Mouse (Mus musculus) embryo, embryonic 10.5 days (tissue): ENCODE data around the gene St5.
A peak's percentile ranks its signal among the peaks of the same experiment; 100 is the strongest.

Source experiments
- DNase-seq: peaks from one replicate; pipeline ENCODE4 v3.0.0-alpha.2; 2015; ENCODE audit warnings: low spot score

The St5 gene

DNA sequence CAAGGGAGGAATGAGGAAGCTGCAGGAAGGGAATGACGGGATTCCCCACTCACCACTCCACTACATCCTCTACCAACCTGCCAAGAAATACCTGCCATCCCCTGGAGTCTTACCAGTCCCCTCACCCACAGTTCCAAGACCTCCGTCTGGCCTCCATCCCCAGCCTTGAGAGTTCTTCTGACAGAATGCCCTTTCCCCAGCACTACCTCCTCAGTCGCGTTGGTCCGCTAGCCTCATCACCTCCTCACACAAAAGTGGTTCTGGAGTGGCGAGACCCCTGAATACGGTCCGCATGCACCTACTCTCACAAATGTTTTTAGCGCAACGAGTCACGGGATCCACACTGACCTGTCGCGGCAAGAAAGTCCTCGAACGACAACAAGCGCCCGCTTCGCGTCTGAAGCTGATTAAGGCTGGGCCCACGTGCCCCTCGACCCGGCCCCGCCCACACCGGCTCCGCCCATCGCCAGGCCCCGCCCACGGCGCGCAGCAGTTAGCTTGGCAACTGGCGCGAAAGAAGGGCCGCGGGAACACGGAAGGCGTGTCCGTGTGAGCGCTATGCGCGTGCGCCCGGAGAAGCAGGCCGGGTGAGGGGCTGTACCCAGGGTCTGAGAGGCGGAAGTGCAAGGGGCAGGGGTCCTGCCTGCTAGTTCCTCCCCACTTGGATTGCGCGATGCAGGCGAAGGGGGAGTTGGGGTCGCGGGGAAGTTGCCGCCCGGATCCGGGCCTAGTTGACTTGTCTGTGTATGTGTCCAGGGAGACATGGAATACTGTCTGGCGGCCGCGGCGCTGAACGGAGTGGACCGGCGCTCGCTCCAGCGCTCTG lies at the start of gene St5, which contains the start of gene Akip1:
Gene St5 (minus strand): TSS at position 416 of the 826 bp plus-strand sequence.
Gene Akip1 (plus strand): TSS at position 501 of the 826 bp plus-strand sequence.
- DNase-seq: peak; percentile 97

DNA sequence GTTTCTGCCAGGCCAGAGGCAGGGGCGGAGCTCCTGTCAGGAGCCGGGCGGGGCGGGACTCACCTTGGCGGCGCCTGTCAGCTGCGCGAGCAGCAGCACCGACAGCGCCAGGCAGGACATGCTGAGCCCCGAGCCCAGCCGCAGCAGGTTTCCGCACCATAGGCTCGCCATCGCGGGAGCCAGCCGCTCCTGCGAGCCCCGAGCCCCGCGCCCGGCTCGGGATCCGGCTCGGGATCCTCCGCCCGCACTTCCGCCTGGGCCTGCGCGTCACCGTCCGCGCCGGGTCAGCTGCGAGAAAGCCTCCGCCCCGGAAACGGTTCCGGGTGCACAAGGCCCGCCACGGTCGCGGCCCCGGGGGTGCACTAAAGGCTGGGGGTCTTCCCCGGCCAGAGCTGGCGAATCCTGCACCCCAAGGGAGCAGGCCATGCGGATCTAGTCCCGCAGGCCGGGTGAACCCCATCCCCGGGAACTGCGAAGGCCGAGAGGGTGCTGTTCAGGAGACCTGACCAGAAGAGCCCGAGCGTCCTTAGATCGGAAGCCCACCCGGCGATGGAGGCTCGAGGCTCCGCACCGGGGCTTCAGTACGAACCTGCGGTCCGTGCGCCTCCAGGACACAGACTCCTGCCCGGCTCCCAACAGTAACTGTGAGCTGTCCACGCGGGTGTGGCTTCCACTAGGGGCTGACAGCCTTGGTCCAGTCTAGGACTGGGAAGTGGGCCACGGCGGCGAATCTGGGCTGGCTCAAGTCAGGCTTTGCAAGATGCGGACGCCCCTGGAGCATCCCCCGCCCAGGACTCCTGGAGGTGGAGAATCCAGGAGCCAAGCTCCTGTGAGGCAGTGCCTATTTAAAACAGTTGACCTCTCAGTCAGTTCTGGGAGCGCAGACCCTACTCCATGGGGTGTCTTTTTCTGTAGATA lies 48.9 kb upstream of the St5 start, which contains the start of gene Tmem9b:
Gene Tmem9b (minus strand): TSS at position 868 of the 918 bp plus-strand sequence.
- DNase-seq: peak; percentile 81

GRCm38 (mm10) chr7:109751427-109752007 lies 48.1 kb upstream of the St5 start:
- no peak for DNase-seq

DNA sequence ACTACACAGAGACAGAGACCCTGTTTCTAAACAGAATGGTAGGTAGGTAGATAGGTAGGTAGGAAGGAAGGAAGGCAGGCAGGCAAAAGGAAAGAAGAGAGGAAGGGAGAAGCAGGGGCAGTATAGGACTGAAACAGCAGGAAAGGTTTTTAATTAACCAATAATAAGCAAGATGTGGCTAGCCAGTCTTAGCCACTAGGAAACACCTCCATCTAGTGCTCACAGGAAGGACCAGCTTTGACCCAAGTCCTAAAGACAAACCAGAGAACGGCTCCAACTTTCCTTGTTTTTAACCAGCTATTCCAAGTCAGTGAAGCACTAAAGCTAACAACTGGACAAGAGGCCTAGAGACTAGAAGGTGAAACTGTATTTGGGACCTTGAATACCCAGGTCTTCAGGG lies 44.3 kb upstream of the St5 start:
- no peak for DNase-seq

DNA sequence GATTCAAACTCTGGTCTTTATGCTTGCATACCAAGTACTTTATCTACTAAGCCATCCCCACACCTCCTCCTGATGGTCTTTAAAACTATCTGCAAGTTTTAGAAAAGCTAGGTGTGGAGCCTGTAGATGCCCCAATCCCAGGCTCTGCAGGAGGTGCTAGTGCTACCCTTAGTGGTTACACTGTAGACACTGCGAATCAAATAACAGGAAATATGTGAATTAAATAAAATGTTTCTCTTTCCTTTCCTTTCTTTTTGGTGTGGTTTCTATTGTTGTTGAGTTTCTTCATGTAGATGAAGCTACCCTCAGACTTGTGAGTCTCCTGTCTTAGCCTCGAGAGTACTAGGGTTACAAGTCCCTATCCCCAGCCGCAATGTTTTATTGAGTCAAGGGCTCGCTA lies 38.3 kb upstream of the St5 start:
- no peak for DNase-seq

DNA sequence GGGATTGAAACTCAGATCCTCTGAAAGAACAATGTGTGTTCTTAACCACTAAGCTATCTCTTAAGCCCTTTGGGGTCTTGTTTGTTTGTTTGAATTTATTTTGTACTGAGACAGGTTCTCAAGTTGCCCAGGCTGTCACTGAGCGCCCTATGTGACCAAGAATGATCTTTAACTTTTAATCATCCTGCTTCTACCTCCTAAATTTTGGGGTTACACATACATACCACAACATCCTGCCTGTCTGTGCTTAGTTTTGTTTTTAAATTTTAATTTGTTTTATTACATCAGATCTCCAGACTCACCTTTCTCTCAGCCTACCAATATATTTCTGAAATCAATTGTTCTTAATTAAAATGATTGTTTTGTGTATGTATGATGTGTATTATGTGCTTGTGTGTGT lies 37.7 kb upstream of the St5 start:
- no peak for DNase-seq

GRCm38 (mm10) chr7:109739822-109740370 lies 36.5 kb upstream of the St5 start:
- DNase-seq: no peak

GRCm38 (mm10) chr7:109734806-109735205 lies 31.4 kb upstream of the St5 start:
- DNase-seq: no peak

DNA sequence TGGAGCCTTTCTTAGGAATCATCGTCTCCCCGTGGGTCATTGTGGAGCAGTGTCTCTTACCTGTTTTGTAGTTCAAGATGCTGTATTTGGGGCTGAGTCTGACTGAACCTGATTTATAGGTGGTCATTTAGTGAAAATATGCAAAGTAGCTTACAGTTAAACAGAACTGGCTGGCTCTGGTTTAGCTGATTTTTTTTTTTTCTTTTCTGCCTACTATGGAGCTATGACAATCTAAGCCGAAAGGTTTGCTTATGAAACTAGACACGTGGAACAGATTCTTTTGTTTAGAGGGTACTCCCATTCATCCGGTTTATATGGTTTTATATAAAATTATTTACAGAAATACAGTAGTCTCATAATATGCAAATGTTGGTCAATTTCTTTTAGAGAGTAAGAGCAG lies 28.2 kb upstream of the St5 start, which contains the start of gene Ascl3:
Gene Ascl3 (minus strand): TSS at position 101 of the 400 bp plus-strand sequence.
- no peak for DNase-seq

DNA sequence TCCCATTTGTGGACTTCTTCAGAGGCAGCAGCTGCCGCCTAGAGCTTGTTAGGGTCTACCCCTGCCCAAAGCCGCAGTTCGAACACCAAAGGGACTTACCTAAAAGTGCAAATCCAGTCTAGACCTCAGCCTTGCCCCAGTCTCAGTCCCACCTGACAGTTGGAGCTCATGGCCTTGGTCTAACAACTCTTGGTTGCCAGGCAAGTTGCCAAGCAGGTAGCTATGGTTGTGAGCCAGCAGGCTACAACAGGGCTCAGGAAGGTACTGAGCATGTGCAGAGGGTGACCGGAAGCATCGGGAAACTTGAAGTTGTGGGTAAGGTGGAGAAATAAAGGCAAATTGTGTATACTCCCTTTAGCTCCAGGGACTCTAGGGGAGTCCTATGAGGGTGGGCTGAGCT lies 20.3 kb upstream of the St5 start, which contains the start of gene BC051019:
Gene BC051019 (minus strand): TSS at position 154 of the 400 bp plus-strand sequence.
- no peak for DNase-seq

DNA sequence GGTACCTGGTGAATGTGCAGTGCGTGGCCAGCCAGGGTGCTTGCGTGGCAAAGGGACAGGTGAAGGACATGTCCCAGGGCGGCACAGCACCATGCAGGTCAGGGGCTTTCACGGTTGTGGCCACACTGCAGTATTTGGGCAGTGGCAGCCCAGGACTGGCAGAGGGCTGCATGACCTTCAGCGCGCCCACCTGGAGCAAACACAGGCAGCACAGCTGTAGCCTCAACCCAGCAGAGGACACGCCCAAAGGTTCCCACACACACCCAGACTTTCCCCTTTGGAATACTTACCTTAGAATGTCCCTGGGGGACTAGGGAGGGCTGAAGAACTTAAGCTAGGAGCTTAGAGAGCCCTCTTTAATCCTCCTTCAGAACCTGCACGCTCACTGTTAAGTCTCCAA lies 19.7 kb upstream of the St5 start:
- no peak for DNase-seq

DNA sequence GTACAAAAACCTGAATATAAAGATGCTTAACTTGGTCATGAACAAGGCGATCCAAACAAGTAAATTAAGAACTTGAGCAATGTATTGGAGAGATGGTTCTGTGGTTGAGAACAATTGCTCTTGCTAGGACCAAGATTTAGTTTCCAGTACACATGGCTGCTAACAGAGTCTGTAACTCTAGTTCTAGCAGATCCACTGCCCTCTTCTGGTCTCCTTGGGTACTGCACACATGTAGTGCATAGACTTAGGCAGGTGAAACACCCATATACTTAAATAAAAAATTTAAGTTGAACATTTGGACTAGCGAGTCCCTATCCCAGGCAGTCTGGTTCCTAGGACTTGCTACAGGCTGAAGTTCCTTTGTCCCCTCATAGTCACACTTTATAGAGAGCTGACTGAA lies 19.2 kb upstream of the St5 start:
- peak; percentile 15 for DNase-seq

DNA sequence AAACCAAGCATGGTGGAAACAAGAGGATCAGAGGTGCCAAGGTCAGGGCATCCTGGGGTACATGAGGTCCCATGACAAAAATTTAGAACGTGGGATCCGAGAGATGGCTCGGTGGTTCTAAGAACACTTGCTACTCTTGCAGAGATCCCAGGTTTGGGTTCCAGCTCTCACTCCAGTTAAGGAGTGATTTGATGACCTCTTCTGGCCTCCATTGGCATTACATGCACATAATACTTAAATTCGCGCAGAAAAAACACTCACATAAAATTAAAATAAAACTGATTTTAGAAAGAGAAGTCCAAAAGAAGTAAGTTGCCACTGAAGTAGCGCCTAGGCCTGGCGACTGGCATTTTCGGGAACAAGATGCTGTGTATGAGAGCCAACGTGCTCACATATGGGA lies 15.9 kb upstream of the St5 start:
- DNase-seq: peak; percentile 74

GRCm38 (mm10) chr7:109713434-109713982 lies 10.1 kb upstream of the St5 start:
- no peak for DNase-seq

DNA sequence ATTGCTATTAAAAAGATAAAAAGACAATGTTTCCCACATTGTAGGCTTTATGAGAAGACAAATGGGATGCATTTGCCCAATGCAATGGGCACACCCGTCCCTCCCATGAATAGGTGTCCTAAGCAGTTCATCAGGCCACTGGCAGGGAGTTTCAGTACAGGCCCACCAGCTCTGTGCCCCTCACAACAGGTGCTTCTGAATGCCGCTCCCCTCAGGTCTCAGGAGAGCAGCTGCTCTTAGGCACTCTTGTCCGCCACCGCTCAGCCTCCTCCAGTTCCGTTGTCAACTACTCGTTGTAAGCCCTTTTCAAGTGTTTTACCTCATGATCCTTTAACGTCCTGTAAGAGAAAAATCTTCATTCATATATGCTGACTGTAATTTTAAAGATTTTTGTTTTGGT lies 8.8 kb upstream of the St5 start:
- no peak for DNase-seq

GRCm38 (mm10) chr7:109710069-109710468 lies 6.7 kb upstream of the St5 start:
- DNase-seq: no peak

- DNase-seq: peak; percentile 24
Measured at GRCm38 (mm10) chr7:109708961-109709382, 5.6 kb upstream of the St5 start.

DNA sequence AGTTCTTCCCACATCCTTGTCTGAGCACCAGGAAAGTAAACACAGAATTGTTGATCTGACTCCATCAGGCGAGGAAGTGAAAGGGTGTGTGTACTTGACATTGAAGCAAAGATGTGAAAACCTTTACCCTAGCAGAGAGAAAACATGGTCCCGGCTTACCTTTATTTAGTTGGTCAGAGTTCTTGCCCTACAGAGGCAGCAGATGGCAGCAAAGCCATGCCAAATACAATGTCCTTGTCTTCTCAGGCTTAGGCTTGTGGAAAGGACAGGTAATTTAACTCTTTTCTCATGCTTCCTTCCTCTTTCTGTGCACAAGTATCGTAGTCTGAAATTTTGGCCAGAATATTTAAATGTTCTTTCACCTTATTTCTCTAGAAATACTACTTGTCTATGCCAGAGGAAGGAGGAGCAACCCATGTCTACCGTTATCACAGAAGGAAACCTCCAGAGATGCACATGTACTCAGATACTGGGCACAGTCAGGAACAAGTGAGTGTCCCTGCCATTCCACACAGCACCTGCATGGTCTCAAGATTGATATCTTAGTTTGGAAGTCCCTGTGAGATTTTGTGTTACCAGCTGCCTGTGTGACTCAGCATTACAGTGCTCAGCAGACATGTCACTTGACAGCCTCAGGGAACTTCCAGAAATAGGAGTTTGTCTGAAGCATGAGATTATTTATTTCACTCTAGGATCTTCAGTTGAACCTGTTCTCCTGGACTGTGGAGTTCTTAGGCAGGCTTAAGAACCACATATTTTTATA lies 3.8 kb upstream of the St5 start:
- peak; percentile 74 for DNase-seq

DNA sequence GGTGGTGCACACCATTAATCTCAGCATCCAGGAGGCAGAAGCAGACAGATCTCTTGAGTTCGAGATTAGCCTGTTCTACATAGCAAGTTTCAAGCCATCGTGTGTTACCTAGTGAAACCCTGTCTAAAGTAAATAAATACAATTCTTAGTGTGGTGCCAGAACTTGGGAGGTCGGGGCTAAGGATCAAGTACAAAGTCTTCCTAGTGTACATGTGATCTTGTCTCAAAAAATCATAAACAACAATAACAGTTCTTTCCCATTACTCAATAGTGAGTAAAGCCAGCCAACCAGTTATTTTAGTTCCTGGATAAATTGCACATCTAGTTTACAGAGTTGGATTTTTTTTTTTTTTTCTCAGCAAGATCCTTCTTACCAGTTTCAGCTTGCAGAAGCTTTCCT lies 1.1 kb upstream of the St5 start:
- no peak for DNase-seq

GRCm38 (mm10) chr7:109704016-109704377 lies 592 bp upstream of the St5 start:
- DNase-seq: no peak

DNA sequence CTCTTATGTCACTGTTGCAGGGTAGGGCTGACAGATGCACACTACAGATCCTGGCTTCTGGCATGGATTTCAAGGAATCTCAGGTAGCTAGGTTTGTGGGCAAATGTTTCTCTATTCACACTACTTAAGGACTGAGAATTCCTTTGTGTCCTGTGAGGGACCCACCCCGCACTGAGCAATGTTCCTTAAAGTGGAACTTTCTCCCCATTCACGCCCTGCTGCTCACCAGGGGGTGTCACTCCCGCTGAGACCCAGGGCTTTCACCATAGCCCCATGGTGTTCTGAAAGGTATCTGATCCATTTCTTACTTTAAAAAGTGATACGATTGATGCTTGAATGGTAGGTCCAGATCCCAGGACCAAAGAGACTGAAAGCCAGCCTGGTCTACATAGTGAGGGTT lies 684 bp downstream of the St5 start:
- no peak for DNase-seq
